Mouse (Mus musculus) left cerebral cortex, adult 6 months (tissue): Measurements from ENCODE around the gene Crct1. TPM values are rescaled to one million over a fixed set of nuclear protein-coding genes. Genes with fewer than 3 reads are reported as not detected.

ENCODE experiments used
- long read RNA-seq, 2 experiments: library from polyadenylated mRNA; unstranded; transcript quantifications; one replicate each; pipeline ENCODE4 v2.0.0; 2019 to 2020
- polyA plus RNA-seq: library from polyadenylated mRNA; unstranded; fragments of <200 nt; fragmentation: Nextera tagmentation; gene quantifications from 2 replicates; pipeline ENCODE4 v1.2.3, GENCODE M21; 2021

Crct1 gene
- polyA plus RNA-seq: not detected in 2 replicates
- long read RNA-seq, experiment 1: 0 reads
- long read RNA-seq, experiment 2: 0 reads

GRCm38 (mm10) chr3:93015460-93016104 lies at the start of gene Crct1:
TSS of gene Crct1 (minus strand) at chr3:93015687.

DNA sequence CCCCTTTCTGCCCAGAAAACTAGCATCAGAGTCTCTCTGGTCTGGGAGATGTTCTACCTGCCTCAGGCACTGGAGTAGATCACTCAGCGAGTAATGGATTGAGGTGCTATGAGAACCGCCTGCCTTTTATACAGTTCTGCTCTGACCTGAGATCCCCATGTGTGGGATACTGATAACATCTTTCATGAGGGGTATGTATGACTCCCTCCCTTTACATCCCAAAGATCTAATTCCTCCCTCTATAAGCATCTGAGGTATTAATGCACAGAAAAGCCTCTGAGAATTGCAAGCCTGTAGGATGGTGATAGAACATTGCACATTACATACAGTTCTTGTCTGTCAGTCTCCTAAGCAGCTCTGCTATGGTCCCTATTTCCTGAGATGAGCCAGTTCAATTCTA lies 3.5 kb upstream of the Crct1 start, which contains the start of gene Lce1m:
Gene Lce1m, minus strand, starts transcription at position 101 of the 400 bp plus-strand sequence.

GRCm38 (mm10) chr3:92991926-92992325 lies 23.6 kb downstream of the Crct1 start, which contains the start of gene Lce3f:
TSS of gene Lce3f (plus strand) at chr3:92992226.

DNA sequence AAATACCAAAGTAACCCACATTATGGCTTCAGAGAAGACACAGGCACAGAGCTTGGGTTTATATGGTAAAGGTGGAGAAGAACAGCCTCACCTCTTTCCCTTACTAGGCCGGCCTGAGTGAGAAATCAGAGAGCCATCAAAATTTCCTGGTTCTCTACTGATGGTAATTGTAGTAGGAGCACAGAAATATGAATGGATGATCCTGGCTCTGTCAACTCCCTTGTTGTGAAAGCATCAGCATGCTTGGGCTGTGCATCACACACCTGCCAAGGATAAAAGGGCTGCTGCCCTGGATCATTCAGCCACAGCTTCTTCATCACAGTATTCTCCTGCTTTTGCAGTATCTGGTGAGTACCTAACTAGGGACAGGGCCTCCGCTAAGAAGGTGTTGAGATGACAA lies 48.7 kb downstream of the Crct1 start, which contains the start of gene Lce3e:
Gene Lce3e, plus strand, starts transcription at position 301 of the 400 bp plus-strand sequence.

Other genes starting within 250 kb of the Crct1 start
- not detected in 2 replicates for gene Lce1i, start 236.8 kb downstream of the Crct1 start, polyA plus RNA-seq
- gene Lce1j, start 225.2 kb downstream of the Crct1 start, polyA plus RNA-seq: not detected in 2 replicates
- not detected in 2 replicates for gene Lce1k, start 207.8 kb downstream of the Crct1 start, polyA plus RNA-seq
- gene Kprp, start 188.4 kb downstream of the Crct1 start, polyA plus RNA-seq: not detected in 2 replicates
- not detected in 2 replicates for gene Lce1l, start 164.4 kb downstream of the Crct1 start, polyA plus RNA-seq
- not detected in 2 replicates for gene 2310050C09Rik, start 145.5 kb downstream of the Crct1 start, polyA plus RNA-seq
- not detected in 2 replicates for gene Lce3a, start 89.5 kb downstream of the Crct1 start, polyA plus RNA-seq
- gene Lce3b, start 82.7 kb downstream of the Crct1 start, polyA plus RNA-seq: not detected in 2 replicates
- gene Lce3c, start 71.2 kb downstream of the Crct1 start, polyA plus RNA-seq: not detected in 2 replicates
- not detected in 2 replicates for gene Lce3d, start 58.3 kb downstream of the Crct1 start, polyA plus RNA-seq
- gene Lce3e, start 48.6 kb downstream of the Crct1 start, polyA plus RNA-seq: not detected in 2 replicates
- gene Lce3f, start 23.5 kb downstream of the Crct1 start, polyA plus RNA-seq: not detected in 2 replicates
- not detected in 2 replicates for gene Lce1m, start 3.4 kb upstream of the Crct1 start, polyA plus RNA-seq
- not detected in 2 replicates for gene Gm4858, start 53.1 kb upstream of the Crct1 start, polyA plus RNA-seq
- gene Crnn, start 129.1 kb upstream of the Crct1 start, polyA plus RNA-seq: not detected in 2 replicates
- gene Flg2, start 181.6 kb upstream of the Crct1 start, polyA plus RNA-seq: not detected in 2 replicates